8 mouse cellular contexts compared by ENCODE assay signal in the genomic region with DNA sequence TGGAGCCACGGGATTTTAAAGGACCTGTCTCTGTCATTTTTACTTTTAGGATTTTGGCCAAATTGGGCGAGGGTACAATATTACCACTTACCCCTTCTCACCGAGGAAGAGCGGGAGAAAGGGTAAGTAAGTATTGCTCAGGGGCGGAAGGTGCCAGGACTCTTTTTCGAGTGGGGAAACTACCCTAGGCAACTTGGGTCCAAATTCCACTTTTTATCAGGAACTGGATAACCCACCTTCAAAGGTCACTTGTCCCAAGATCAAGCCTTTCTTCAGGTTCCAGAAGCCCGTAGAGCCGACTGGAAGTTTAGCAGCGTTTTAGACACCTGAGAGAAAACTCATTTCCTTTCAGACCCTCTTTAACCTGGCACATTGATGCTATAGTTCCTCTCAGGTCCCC. TPM values are rescaled to one million over a fixed set of nuclear protein-coding genes. Genes with fewer than 3 reads are reported as not detected.
DNase-seq lines count a peak whose midpoint lies in the region; ATAC-seq and TF ChIP-seq lines count a peak whose summit lies in the region.

No protein-coding gene starts in this region.

- TF ChIP-seq CTCF in kidney, adult 2 months (conservative IDR thresholded peaks at IDR 0.05; ENCODE audit: insufficient read depth, insufficient read length, low read depth, low read length): no peak
- no peak for TF ChIP-seq CTCF in bone marrow, adult 2 months (IDR thresholded peaks at IDR 0.05; ENCODE audit: control insufficient read depth, insufficient read depth, low read length)

- no peaks in the 10 kb centered on the region for H3K36me3 ChIP-seq in kidney, adult 2 months (ENCODE audit: control insufficient read depth, insufficient read depth, low read length)
- H3K36me3 ChIP-seq in hindbrain, embryonic 13.5 days: no peaks in the 10 kb centered on the region
- H3K36me3 ChIP-seq in midbrain, embryonic 15.5 days (replicated peaks): no peaks in the 10 kb centered on the region

- no peak for TF ChIP-seq POLR2A in kidney, adult 2 months (IDR thresholded peaks at IDR 0.05; ENCODE audit: low read depth, low read length)
- no peak for TF ChIP-seq POLR2A in bone marrow, adult 2 months (IDR thresholded peaks at IDR 0.05; ENCODE audit: borderline replicate concordance, control insufficient read depth, low read depth, low read length)

- H3K27me3 ChIP-seq in kidney, adult 2 months (replicated peaks; ENCODE audit: control insufficient read depth, insufficient read depth, low read length): no peaks in the 10 kb centered on the region
- H3K27me3 ChIP-seq in hindbrain, embryonic 13.5 days: no peaks in the 10 kb centered on the region
- H3K27me3 ChIP-seq in midbrain, embryonic 15.5 days (replicated peaks): no peaks in the 10 kb centered on the region

- WGBS in kidney, adult 2 months: 8% methylated on average over 9 of the region's 9 CpGs
- WGBS in bone marrow, adult 2 months: 6% methylated on average over 9 of the region's 9 CpGs
- 17% methylated on average over 9 of the region's 9 CpGs for WGBS in hindbrain, embryonic 13.5 days
- WGBS in midbrain, embryonic 15.5 days: 18% methylated on average over 9 of the region's 9 CpGs

- no peak for DNase-seq in kidney, adult 2 months
- no peak for DNase-seq in kidney, postnatal 10 days
- no peak for DNase-seq in frontal cortex, adult 2 months (ENCODE audit: extremely low spot score in 1 of 2, low spot score in 1 of 2)
- DNase-seq in kidney, postnatal 14 days: no peak
- no peak for DNase-seq in ovary, postnatal 10 days (ENCODE audit: low spot score)

- no peaks in the 10 kb centered on the region for H3K4me1 ChIP-seq in kidney, adult 2 months (ENCODE audit: control insufficient read depth, insufficient read depth, low read length)
- no peaks in the 10 kb centered on the region; the same call in 1 of the 2 replicates for H3K4me1 ChIP-seq in bone marrow, adult 2 months (ENCODE audit: control insufficient read depth, insufficient read depth, low read length)
- peaks cover 6% of the 10 kb centered on the region; the same call in 1 of the 2 replicates for H3K4me1 ChIP-seq in hindbrain, embryonic 13.5 days (replicated peaks)
- H3K4me1 ChIP-seq in midbrain, embryonic 15.5 days: peaks cover 8% of the 10 kb centered on the region; the same call in 1 of the 2 replicates

- H3K9me3 ChIP-seq in hindbrain, embryonic 13.5 days: no peaks in the 10 kb centered on the region
- no peaks in the 10 kb centered on the region for H3K9me3 ChIP-seq in midbrain, embryonic 15.5 days

- H3K4me3 ChIP-seq in kidney, adult 2 months (ENCODE audit: insufficient read depth, low read depth, low read length): peak overlapping the region; percentile 87
- H3K4me3 ChIP-seq in bone marrow, adult 2 months (replicated peaks; ENCODE audit: control insufficient read depth, low read depth, low read length): peak overlapping the region; percentile 79
- H3K4me3 ChIP-seq in hindbrain, embryonic 13.5 days: peak overlapping the region; percentile 67
- H3K4me3 ChIP-seq in midbrain, embryonic 15.5 days: peak overlapping the region; percentile 69

- ATAC-seq in hindbrain, embryonic 13.5 days (ENCODE audit: low FRiP score): no peak
- no peak for ATAC-seq in midbrain, embryonic 15.5 days (replicated peaks)

- H3K9ac ChIP-seq in hindbrain, embryonic 13.5 days: peak overlapping the region; percentile 83
- peak overlapping the region; percentile 72 for H3K9ac ChIP-seq in midbrain, embryonic 15.5 days

- no peak overlapping the region for H3K27ac ChIP-seq in kidney, adult 2 months (ENCODE audit: insufficient read depth, low read depth, low read length)
- no peak overlapping the region; the same call in 1 of the 2 replicates for H3K27ac ChIP-seq in bone marrow, adult 2 months (ENCODE audit: control insufficient read depth, insufficient read depth, low read depth, low read length, poor library complexity)
- H3K27ac ChIP-seq in hindbrain, embryonic 13.5 days: peak overlapping the region; percentile 49
- H3K27ac ChIP-seq in midbrain, embryonic 15.5 days: peak overlapping the region; percentile 77

- peak overlapping the region; percentile 60 for H3K4me2 ChIP-seq in hindbrain, embryonic 13.5 days
- peak overlapping the region; percentile 65 for H3K4me2 ChIP-seq in midbrain, embryonic 15.5 days

RNA-seq across cellular contexts. Expression of gene Immp2l, which starts 0.6 kb away (rescaled TPM):
- polyA plus RNA-seq in kidney, adult 2 months (2012; rRNA removed): 11.7 and 14.8 TPM in 2 replicates
- polyA plus RNA-seq in bone marrow, adult 2 months (2011; ENCODE audit: insufficient read depth, insufficient read length, low replicate concordance, missing spikeins): 4.0 TPM in 1 of 2 replicates, not detected in the other
- polyA plus RNA-seq in hindbrain, embryonic 13.5 days (2015; fragmentation: Nextera tagmentation; extraction: Ambion mirVana): 7.9 and 9.1 TPM in 2 replicates
- polyA plus RNA-seq in midbrain, embryonic 15.5 days (2015; fragmentation: Nextera tagmentation; extraction: Ambion mirVana): 6.2 and 8.0 TPM in 2 replicates
- 7.7 and 10.3 TPM in 2 replicates for polyA plus RNA-seq in frontal cortex, adult 2 months (2012; rRNA removed)

Comparison
In these comparisons a context has a peak if more than half of its experiments do, and no peak if none do; other contexts are left out.
1. H3K27ac ChIP-seq: peak in hindbrain, embryonic 13.5 days (single experiment) and midbrain, embryonic 15.5 days (single experiment); none in kidney, adult 2 months (single experiment) and bone marrow, adult 2 months (single experiment).
2. Peak in every context shown above with its lines, with median percentiles within 50 percentile points of each other: H3K4me3 ChIP-seq.